Mouse (Mus musculus): Measurements from ENCODE around the gene Ppm1g. TPM values are rescaled to one million over a fixed set of nuclear protein-coding genes. Genes with fewer than 3 reads are reported as not detected.
"Not testable (repeated sequence)": the region's sequence is repeated elsewhere in the genome, so short reads cannot be mapped to it uniquely, and the experiment has no call there.

Ppm1g gene
- polyA plus RNA-seq, 1 experiment: 46.0 TPM

GRCm38 (mm10) chr5:31240637-31241521 lies 20.4 kb upstream of the Ppm1g start, which contains the start of the genes Nrbp1 and Gm9970:
Gene Nrbp1 (plus strand): TSS chr5:31240864.
Gene Gm9970 (minus strand): TSS chr5:31241232.
- H3K4me1 ChIP-seq (ENCODE audit: control insufficient read depth, insufficient read depth, insufficient read length, low read length): peaks cover 4% of the 10 kb centered on the region; the same call in 1 of the 2 replicates
- H3K27ac ChIP-seq (replicated peaks; ENCODE audit: low read depth, low read length): peak within 1 kb of the TSS; percentile 87
- H3K4me3 ChIP-seq (ENCODE audit: insufficient read depth, low read depth, low read length): peak within 1 kb of the TSS; percentile 89

- no peaks in the 10 kb centered on the region for H3K4me1 ChIP-seq (ENCODE audit: control insufficient read depth, insufficient read depth, insufficient read length, low read length)
- no peak overlapping the region for H3K27ac ChIP-seq (replicated peaks; ENCODE audit: low read depth, low read length)
- no peak overlapping the region for H3K4me3 ChIP-seq (ENCODE audit: insufficient read depth, low read depth, low read length)
These were observed 6.2 kb upstream of the Ppm1g start for GRCm38 (mm10) chr5:31226641-31227040.

- H3K4me3 ChIP-seq (ENCODE audit: insufficient read depth, low read depth, low read length): no peak overlapping the region
- H3K4me1 ChIP-seq (ENCODE audit: control insufficient read depth, insufficient read depth, insufficient read length, low read length): no peaks in the 10 kb centered on the region
- no peak overlapping the region for H3K27ac ChIP-seq (replicated peaks; ENCODE audit: low read depth, low read length)
These were observed 2.2 kb upstream of the Ppm1g start for GRCm38 (mm10) chr5:31222696-31223095.

GRCm38 (mm10) chr5:31221304-31221945 lies 938 bp upstream of the Ppm1g start:
- Histone ChIP-seq H3K27ac (replicated peaks; ENCODE audit: low read depth, low read length) (peak overlapping the region; percentile 72), H3K4me1 (ENCODE audit: control insufficient read depth, insufficient read depth, insufficient read length, low read length) (no peaks in the 10 kb centered on the region), H3K4me3 (ENCODE audit: insufficient read depth, low read depth, low read length) (peak overlapping the region; percentile 78)

GRCm38 (mm10) chr5:31219911-31220447 lies 508 bp downstream of the Ppm1g start:
- H3K4me1 ChIP-seq (ENCODE audit: control insufficient read depth, insufficient read depth, insufficient read length, low read length): no peaks in the 10 kb centered on the region
- peak overlapping the region; percentile 93 for H3K4me3 ChIP-seq (ENCODE audit: insufficient read depth, low read depth, low read length)
- peak overlapping the region; percentile 64 for H3K27ac ChIP-seq (replicated peaks; ENCODE audit: low read depth, low read length)

- no peaks in the 10 kb centered on the region for H3K4me1 ChIP-seq (ENCODE audit: control insufficient read depth, insufficient read depth, insufficient read length, low read length)
These were observed 1.0 kb downstream of the Ppm1g start for GRCm38 (mm10) chr5:31219474-31219873.

GRCm38 (mm10) chr5:31219070-31219469 lies 1.4 kb downstream of the Ppm1g start:
- no peak overlapping the region for H3K4me3 ChIP-seq (ENCODE audit: insufficient read depth, low read depth, low read length)
- H3K4me1 ChIP-seq (ENCODE audit: control insufficient read depth, insufficient read depth, insufficient read length, low read length): no peaks in the 10 kb centered on the region
- H3K27ac ChIP-seq (replicated peaks; ENCODE audit: low read depth, low read length): no peak overlapping the region

More at GRCm38 (mm10) chr5:31219474-31219873, 1.0 kb downstream of the Ppm1g start:
- H3K4me3 ChIP-seq (ENCODE audit: insufficient read depth, low read depth, low read length): peak overlapping the region; percentile 93
- peak overlapping the region; percentile 64; the same call in 1 of the 2 replicates for H3K27ac ChIP-seq (replicated peaks; ENCODE audit: low read depth, low read length)

- no peak overlapping the region for H3K27ac ChIP-seq (replicated peaks; ENCODE audit: low read depth, low read length)
- H3K4me3 ChIP-seq (ENCODE audit: insufficient read depth, low read depth, low read length): no peak overlapping the region
- H3K4me1 ChIP-seq (ENCODE audit: control insufficient read depth, insufficient read depth, insufficient read length, low read length): no peaks in the 10 kb centered on the region
These were observed 2.2 kb downstream of the Ppm1g start for GRCm38 (mm10) chr5:31218294-31218693.

- H3K4me1 ChIP-seq (ENCODE audit: control insufficient read depth, insufficient read depth, insufficient read length, low read length); H3K27ac ChIP-seq (replicated peaks; ENCODE audit: low read depth, low read length); H3K4me3 ChIP-seq (ENCODE audit: insufficient read depth, low read depth, low read length): not testable (repeated sequence)
These were observed 3.9 kb downstream of the Ppm1g start for GRCm38 (mm10) chr5:31216554-31216953.

- Histone ChIP-seq H3K27ac (replicated peaks; ENCODE audit: low read depth, low read length) (no peak overlapping the region), H3K4me3 (ENCODE audit: insufficient read depth, low read depth, low read length) (no peak overlapping the region), H3K4me1 (ENCODE audit: control insufficient read depth, insufficient read depth, insufficient read length, low read length) (no peaks in the 10 kb centered on the region; the same call in 1 of the 2 replicates)
These were observed 16.1 kb downstream of the Ppm1g start for GRCm38 (mm10) chr5:31204421-31204820.

GRCm38 (mm10) chr5:31203866-31204265 lies 16.6 kb downstream of the Ppm1g start:
- Histone ChIP-seq H3K27ac (replicated peaks; ENCODE audit: low read depth, low read length) (no peak overlapping the region), H3K4me1 (ENCODE audit: control insufficient read depth, insufficient read depth, insufficient read length, low read length) (no peaks in the 10 kb centered on the region; the same call in 1 of the 2 replicates), H3K4me3 (ENCODE audit: insufficient read depth, low read depth, low read length) (no peak overlapping the region)

GRCm38 (mm10) chr5:31202933-31203332 lies 17.6 kb downstream of the Ppm1g start:
- Histone ChIP-seq H3K4me3 (ENCODE audit: insufficient read depth, low read depth, low read length) (peak overlapping the region; percentile 69), H3K27ac (replicated peaks; ENCODE audit: low read depth, low read length) (no peak overlapping the region), H3K4me1 (ENCODE audit: control insufficient read depth, insufficient read depth, insufficient read length, low read length) (no peaks in the 10 kb centered on the region; the same call in 1 of the 2 replicates)

GRCm38 (mm10) chr5:31201742-31202590 lies 18.5 kb downstream of the Ppm1g start, which contains the start of gene Zfp513:
Gene Zfp513 (minus strand): TSS chr5:31202303.
- Histone ChIP-seq H3K27ac (replicated peaks; ENCODE audit: low read depth, low read length) (peak within 1 kb of the TSS; percentile 85), H3K4me3 (ENCODE audit: insufficient read depth, low read depth, low read length) (peak within 1 kb of the TSS; percentile 69), H3K4me1 (ENCODE audit: control insufficient read depth, insufficient read depth, insufficient read length, low read length) (no peaks in the 10 kb centered on the region; the same call in 1 of the 2 replicates)

GRCm38 (mm10) chr5:31201042-31201741 lies 19.3 kb downstream of the Ppm1g start:
- Histone ChIP-seq H3K4me1 (ENCODE audit: control insufficient read depth, insufficient read depth, insufficient read length, low read length) (no peaks in the 10 kb centered on the region; the same call in 1 of the 2 replicates), H3K4me3 (ENCODE audit: insufficient read depth, low read depth, low read length) (peak overlapping the region; percentile 69), H3K27ac (replicated peaks; ENCODE audit: low read depth, low read length) (peak overlapping the region; percentile 85)
